Mouse (Mus musculus) testis, adult 2 months (tissue): ENCODE results near the gene Tmem132a.

Experiments
- CTCF ChIP-seq: fragments of 200-500 bp; IDR thresholded peaks from 2 replicates; pipeline ENCODE4 v1.5.1; 2012; ENCODE audit warnings: low read depth, mild to moderate bottlenecking, inconsistent platforms, low read length, moderate library complexity; ENCODE audit not compliant: control insufficient read depth, insufficient read depth, insufficient replicate concordance
- POLR2A ChIP-seq: fragments of 200-500 bp; IDR thresholded peaks from 2 replicates; pipeline ENCODE4 v1.6.1; 2012; ENCODE audit warnings: low read depth, mild to moderate bottlenecking, inconsistent platforms, low read length, moderate library complexity; ENCODE audit not compliant: control insufficient read depth

DNA sequence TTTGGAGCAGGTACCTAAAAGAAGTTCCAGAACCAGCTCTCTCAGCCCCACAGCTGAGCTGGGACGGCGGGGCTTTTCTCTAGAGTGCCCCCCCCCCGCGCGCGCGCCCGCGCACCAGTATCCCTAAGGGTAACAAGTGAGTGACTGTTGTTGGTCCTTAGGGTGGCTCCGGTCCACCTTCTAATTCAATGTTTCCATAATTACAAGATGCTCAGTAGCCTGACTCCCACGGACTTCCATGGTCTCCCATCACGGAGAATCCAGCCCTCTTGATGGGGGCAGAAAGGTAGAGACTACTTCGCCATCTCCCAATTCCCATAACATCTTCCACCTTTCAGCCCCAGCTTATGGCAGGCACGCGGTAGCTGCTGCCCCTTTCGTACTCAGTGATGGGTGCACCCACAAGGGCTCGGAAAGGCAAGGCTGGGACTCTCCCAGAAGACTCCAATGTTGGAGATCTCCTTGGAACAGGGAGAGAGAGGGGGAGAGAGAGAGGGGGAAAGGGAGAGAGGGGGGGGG lies 1.1 kb downstream of the Tmem132a start:
- TF ChIP-seq CTCF = no peak
- no peak for TF ChIP-seq POLR2A
